Mouse (Mus musculus) cerebral cortex, adult 2 months (tissue): ENCODE measurements around the gene Cxadr.

ENCODE experiments used
- WGBS: fragments of 180-500 bp; shearing (Covaris S2); methylation state at CpG from one replicate; pipeline ENCODE4 v1.1.7; 2018; 5-methylcytosine and 5-hydroxymethylcytosine counted together

Gene Cxadr

DNA sequence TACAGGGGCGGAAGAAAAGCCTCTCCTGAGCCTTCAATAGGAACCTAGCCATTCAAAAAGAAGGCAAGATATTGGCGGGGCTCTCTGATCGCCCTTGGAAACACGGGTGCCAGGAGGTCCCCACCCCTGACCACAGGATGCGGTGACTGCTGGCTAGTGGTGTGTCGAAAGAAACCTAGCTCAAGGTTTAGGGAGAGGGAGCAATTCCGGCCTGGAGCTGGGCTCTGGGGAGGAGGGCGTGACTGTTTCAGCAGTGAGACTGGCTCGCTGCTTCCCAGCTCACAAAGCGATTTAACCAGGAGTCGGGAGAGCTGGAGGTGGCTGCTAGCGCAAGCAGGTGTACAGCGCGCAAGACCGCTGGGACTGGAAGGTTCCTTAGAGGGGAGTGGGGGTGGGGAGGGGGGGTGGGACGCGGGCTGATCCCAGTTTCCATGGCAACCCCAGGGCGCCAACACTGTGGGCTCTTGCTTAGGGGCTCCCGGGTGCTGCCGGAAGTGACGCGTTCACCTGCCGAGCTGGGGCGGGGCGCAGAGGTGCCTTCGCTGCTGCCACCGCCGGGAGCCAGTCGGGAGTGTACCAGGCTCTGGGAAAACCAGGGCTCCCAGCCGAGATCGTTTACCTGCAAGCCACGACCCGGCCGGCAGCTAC is at the start of gene Cxadr:
TSS of gene Cxadr (plus strand) at position 307 of the 648 bp plus-strand sequence.
- WGBS: 2% methylated on average over 33 of the region's 34 CpGs

DNA sequence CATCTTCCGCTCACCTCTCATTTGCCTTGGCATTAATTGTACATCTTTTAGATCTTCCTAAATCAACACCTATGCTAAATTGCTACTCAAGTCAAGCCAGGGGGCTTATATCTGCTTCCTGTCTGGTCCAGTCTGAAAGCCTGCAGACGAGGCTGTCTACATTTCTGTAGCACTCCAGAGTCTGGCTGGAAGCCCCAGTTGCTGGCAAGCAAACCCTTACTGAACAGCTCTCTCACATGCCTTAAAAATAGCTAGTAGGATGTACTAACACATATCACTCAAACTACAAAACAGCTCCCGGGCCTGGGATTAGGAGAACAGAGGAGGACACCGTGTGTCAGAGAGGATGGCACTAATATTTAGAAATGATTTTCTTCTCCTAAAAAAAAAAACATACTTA is 42.3 kb upstream of the Cxadr start:
- 42% methylated on average over 4 of the region's 4 CpGs for WGBS

DNA sequence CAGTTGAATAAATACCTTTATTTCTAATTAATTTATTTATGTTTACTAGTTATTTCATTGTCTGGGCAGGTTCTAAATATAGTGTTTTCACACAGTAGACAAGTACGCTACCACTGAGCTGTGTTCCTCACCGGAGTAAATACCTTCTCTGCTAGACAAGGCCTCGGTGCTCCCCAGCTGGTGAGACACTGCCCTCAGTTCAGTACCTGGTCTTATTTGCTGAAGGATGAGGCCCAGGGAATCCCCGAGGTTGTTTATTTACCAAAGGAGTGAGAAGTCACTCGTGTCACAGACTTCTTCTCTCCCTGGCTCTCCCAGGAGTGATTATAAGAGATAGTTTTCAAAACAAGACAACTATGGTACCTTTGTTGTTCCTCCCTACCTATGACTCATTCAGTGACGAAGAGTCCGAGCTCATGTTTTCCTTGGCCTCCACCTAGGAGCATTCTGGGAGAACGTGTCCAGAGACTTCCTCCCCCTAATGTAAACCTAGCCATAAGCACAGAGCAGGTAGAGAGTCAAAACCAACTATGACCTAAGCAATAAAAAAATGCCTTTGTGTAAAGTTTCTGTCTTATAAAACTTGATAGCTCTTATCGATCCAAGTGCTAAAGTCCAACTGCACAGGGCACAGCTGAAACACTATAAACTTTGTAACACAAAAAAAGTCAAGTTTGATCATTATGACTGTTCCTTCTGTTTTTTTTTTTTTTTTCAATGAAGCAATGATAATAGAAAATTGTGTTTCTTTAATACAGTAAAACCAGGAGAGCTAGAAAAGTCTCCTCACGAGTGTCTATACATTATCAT is 41.0 kb upstream of the Cxadr start:
- 81% methylated on average over 10 of the region's 10 CpGs for WGBS

DNA sequence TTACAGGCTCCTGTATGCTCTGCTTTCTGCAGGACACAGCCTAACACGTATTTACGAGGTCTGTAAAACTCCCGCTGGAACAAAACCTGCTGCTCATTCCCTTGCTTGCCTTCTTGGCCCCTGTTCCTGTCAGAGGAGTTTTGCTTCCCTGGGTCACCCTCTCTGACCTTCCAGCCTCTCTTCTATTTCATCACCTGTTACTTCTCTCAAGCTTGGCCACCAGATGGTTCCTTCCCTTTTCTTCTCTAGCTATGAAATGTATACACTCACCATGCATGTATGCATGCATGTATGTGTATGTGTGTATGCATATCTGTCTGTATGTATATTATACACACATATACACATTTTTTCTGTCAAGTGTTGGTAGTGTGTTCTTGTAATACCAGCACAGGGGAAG is 39.8 kb upstream of the Cxadr start:
- 89% methylated on average over 3 of the region's 3 CpGs for WGBS

DNA sequence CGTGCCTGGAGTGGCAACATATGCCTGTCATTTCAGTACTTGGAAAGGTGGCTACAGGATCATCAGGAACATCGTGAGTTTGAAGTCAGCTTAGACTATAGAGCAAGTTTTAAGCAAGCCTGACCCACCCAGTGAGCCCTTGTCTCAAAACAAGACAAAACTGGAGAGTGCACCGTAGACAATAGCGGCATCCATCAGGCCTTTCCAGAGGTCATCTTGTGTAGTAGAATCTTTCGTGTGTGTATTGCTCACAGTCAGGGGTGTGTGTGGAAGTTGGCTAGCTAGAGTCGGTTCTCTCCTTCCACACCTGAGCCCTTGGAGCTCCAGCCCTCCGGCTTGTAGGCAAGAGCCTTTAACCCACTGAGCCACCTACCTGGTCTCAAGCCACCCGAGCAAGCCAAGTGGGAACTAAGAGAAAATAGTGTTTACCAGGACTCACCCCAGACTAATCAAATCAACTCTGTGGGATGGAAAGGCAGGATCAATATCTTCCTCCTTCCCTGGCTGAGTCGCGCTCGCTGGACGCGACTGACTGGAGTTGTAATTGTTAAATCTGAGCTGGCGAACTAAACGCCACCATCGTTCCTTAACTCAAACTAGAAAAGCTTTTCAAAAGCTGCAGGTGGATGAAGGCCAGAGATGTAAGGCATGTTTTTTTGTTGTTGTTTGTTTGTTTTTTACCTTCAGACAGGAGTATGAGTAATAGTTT is 36.7 kb upstream of the Cxadr start:
- WGBS: 31% methylated on average over 16 of the region's 16 CpGs

DNA sequence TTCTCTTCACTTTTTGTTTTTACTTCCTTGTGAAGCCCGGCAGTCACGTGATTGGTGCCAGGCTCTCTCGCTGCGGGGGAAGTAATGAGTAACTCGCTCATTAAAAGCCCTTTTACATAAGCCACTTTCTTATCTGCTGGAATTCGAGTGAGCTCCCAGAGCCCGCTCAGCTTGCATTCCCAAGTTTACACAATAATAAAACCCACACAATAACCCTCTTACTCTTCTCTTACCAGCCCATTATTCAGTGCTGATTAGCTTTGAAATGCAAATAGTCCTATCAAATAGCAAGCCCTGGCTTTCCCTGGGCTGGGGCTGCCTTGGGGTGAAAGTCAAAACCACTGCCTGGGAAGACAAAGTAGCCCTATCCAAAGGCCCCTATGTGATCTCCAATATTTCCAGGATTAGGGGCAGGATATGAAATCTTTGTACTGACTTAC is 36.1 kb upstream of the Cxadr start:
- WGBS: 3% methylated on average over 7 of the region's 7 CpGs

DNA sequence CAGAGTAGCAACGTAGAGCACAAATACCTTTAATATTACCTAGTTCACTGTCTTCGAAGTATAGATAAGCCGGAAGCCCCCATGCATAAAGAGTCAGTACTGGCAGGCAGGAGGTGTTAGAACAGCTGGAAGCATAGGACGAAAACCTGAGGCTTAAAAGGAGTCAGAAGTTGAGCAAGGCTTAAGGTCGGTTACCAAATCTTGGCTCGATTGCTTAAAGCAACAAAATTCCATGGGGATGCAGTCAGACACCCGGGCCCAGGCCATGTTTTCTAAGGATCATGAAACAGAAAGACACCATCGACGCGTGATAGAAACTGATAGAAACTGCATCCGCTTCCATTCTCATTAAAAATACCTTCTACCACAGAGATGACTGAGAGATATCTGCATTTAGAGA is 35.5 kb upstream of the Cxadr start:
- WGBS: 71% methylated on average over 11 of the region's 11 CpGs

DNA sequence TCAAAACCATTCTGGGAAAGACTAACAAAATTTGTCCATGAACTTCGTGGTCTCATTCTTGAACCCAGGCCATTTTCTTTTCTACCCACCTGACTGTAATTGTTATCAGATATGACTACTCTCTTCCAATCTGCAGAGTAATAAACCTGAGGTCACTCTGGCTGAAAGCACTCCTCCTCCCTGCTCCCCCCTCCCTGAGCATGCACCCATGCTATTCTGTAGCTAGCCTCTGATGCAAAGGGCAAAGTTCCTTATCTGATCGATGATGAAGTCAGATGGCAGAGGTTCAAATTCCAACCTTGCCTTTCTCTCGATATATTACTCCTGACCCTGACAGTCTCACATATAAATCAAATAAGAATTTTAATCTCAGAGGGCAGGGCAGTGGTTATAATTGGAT is 33.1 kb upstream of the Cxadr start:
- 91% methylated on average over 3 of the region's 3 CpGs for WGBS

DNA sequence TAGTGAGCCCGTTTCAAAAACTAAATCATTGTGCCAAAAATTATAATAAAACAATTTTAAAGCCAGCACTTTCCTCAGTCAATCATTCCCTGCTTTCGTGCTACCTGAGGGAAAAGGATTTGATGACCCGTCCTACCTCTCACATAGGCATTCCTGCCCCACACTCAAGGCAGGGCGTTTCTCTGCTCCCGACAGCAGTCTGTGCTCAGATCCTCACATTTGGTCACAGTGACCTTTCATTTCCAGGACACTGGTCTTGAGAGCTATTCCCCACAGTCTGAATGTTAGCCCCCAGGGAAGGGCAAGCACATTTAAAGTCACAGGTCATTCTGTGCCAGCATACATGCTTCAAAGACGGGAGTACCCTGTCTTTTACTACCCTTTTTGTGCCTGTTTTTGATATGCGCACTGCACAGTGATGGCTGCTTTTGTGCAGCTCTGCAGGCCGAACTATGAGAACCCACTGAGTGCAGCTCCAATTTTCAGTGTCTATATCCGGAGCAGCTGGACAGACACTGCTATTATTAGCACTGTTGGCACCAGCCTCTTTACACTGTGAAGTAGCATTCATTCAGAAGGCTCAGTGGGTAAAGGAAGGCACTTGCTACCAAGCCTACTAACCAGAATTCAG is 26.3 kb upstream of the Cxadr start:
- WGBS: 55% methylated on average over 9 of the region's 9 CpGs

DNA sequence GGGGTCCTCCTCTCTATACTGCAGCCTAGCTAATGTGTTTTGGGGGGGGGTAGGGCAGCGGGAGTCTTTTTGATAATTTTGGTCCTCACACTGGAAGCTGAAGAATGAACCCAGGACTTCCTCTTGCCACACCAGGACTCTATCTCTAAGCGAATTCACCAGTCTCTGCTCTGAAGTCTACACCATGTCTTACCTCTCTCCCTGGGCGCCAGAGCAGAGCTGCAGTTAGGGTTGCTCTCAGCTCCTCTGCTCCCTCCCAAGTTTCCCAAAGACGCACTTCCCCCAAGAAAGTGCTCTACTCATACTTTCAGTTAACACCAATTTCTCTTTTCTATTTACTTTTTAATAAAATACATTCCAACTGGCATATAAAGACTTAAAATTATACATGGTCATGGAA is 23.7 kb upstream of the Cxadr start:
- WGBS: 74% methylated on average over 4 of the region's 4 CpGs

DNA sequence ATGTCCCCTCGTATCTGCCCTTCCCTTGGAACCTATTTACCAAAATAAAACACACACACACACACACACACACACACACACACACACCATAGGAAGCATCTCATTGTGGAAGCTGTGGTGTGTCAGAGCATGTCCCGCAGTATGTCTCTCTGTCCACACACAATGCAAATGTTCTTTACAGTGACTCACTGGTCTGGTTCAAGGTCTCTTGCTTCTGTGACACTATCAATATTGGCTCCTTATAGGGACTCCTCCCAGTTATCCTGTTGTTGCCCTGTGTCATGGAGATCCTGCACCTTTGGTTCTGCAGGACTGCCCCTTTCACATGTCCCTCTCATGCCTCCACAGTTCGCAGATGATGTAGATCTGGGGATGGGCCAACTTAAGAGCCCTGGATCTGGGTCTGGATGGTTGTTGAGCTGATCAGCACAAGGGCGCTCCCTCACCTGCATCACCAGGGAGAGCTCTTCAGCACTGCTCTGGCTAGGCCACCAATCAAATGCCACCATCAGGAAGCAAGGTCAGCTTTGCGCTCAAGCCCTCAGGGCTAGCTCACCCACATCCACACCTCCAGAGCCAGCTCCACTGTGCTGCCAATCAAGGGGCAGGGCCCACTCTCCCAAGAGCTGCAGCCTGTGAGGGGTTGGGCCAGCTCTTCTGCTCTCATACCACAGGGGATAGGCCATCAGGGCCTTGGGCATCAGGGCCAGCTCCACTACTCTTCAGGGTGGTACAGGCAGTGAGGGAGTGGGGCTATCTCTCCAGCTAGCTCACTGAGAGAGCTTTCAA is 21.0 kb upstream of the Cxadr start:
- 89% methylated on average over 5 of the region's 5 CpGs for WGBS

DNA sequence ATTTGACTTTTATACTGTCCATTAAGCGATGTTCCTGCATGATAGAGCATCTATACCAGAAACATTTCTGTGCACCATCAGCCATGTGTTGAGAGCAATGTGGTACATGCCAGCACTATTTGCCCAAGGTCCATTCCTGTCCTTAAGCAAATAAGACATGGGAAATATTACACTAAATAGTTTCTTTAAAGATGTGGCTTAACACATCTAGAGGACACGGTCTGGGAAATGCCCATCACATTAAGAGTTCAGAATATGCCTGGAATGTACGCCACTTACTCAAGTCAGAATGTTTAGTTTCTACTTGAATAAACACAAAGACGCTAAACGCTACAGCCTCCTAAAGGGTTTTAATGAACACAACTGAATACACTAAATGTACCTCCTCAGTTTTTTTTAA is 18.1 kb upstream of the Cxadr start:
- WGBS: 83% methylated on average over 5 of the region's 5 CpGs

DNA sequence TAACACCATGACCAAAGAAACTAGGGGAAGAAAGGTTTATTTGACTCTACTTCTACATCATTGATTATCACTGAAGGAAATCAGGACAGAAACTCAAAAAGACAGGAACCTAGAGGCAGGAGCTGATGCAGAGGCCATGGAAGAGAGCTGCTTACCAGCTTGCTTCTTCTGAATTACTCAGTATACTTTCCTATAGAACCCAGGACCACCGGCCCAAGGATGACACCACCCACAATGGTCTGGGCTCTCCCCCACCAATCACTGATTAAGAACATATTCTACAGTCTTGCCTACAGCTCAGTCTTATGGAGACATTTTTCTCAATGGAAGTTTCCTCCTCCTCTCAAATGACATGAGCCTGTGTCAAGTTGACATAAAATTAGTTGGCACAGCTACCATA is 7.2 kb upstream of the Cxadr start:
- WGBS: 90% methylated on average over 1 of the region's 1 CpGs

DNA sequence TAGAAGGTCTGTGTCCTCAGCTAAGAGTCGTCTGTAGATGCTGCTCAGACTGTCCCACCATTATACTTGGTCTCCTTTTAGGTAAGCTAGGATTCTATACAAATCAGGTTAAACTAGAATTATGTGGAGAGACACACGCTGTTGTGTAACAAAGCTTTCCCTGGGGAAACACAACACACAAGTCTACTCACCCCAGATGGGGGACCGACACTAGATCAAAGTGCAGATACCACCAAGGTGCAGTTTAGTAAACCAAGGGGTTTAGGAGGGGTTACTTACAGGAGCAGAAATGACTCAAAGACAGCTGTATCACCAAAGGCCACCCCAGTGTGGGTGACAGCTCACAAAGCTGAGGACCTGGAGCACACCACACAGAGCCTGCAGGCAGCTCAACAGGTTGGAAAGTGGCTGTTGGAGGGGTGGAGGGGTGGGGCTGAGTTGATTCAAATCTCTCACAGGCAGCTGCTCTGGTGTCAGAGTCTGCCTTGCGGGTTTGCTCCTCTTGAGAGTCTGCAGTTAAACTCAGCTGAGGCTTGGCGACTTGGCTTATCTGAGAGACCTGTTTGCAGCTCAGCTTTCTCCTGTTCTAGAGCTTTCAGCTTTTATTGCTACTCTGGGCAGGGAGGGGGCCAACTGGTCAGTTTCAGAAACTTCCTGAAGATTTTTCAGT is 6.5 kb upstream of the Cxadr start:
- WGBS: 76% methylated on average over 5 of the region's 5 CpGs

DNA sequence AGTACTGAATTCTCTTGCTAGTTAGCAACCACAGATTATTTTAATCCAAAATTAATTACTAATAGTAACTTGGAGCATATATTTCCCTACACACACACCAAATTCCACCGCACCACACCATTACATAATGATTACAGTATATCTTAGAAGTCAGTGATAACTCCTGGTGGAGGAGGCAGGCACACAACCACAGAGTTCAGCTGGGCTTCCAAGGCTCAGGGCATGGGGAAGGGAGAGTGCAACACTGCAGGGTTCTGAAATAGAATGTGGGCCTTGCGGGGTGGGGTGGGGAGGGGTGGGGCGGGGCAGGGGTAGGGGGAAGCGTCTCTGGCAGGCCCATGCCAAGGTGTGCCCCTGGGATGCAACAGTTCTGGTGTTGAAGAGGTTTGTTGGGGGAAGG is 5.7 kb upstream of the Cxadr start:
- WGBS: 76% methylated on average over 4 of the region's 4 CpGs

DNA sequence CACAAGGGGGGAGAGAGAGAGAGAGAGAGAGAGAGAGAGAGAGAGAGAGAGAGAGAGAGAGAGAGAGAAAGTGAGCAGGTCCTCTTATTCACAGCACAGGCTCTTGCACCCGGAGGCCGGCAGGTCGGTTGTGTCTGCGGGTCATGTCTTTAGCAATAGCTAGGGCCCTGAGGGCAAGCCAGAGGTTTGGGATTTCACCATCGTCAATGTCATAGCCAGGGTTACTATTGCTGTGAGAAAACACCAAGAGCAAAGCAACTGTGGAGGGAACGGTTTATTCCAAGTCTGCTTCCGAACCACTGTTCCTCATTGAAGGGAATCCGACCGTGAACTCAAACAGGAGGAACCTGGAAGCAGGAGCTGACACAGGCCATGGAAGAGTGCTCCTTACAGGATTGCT is 5.2 kb upstream of the Cxadr start:
- WGBS: 88% methylated on average over 9 of the region's 9 CpGs

DNA sequence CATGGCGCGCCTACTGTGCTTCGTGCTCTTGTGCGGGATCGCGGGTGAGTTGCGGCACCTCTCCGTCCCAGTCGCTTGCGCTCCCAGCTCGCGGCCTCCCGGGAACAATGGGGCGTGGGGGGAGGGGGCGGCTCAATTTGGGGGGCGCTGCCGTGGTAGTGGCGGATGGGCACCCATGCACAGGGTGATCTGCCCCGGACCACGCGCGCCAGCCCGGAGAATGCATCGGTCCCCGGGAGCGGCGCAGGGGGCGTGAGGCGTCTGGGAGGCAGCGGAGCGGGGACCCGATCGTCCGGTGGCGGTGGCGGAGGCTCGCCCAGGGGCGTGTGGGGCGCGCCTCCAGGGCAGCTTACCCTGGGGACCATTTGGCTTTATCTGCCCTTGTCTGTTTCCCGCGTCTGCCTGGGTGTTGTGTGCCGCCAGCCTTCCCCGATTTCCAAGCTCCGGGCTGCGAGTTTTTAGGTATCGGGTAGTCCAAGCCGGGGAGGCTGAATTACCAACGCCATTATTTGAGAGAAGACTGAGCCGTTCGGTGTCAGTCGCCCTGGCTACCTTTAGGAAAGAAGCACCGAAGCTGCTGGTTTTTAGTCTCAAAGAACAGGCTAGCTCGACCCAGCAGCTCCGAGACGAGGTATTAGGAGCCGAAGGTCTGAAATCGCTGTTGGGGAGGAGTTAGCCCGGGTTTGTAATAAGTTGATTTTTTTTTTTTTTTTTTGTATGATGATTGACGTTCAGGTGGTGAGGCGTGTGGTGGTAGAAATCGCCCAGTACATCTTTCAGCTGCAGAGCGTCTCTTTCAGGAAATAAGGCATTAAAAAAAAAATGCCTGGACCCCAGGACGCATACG is 765 bp downstream of the Cxadr start:
- WGBS: 1% methylated on average over 64 of the region's 65 CpGs

DNA sequence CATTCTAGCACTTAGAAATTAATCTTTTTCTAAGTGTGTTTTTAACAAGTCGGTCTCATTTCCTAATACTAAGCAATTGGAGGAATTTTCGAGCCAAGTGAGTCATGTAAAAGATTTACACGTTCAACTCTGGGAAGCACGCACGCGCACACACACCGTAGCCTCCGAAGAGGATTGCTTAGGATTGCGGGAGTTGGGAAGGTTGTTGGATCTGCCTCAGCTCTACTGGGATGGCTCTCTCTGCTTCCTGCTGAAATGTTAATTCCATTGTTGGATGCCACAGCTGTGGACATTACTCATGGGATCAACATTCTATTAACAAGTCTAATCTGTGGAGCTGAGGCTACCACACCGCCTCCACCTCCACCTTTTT is 1.4 kb downstream of the Cxadr start:
- WGBS: 4% methylated on average over 10 of the region's 10 CpGs

DNA sequence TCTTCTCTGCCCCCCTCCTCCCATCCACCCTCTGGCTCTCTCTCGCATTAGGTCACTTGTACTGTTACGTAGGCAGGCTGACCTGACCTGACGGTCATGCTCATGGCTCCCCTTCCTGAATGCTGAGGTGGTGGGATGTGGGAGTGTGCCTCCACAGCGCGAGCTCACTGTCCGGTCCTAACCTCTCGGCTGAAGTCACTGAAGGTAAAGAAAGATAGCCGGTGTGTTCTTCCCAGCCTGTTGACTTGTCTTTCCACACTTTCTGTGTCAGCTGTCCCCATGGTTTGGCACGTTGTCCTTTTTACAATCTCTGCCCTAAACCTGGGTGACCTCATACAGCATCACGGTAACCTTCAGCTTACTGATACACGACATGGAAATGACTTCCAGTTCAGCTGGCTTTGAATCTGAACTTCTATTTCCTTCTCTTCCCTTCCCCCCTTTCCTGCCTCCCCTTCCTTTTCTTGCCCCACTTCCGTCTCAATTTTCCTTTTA is 4.4 kb downstream of the Cxadr start:
- WGBS: 79% methylated on average over 12 of the region's 12 CpGs

DNA sequence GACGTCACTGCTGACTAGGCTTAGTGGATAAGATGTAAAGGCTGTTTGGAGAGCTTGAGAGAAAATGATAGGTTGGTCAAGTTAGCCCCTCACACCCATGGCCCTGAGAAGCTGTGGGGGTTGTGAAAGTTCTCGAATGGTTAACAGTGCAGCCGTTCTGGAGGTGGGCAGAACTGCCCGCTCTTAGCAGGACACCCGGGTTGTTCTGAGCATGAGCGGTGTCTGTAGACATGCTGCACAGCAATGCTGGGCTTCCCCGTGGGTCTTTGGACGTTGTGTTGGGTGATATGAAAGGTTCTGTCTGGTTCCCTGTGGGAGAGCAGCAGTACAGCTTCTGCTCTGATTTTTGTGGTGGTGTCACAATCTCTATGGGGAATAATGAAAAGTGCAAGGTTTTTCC is 5.3 kb downstream of the Cxadr start:
- WGBS: 74% methylated on average over 8 of the region's 8 CpGs
